Mouse (Mus musculus) stomach, embryonic 16.5 days (tissue): ENCODE measurements at regions not wholly inside any gene's neighbourhood (a gene's known extent, or its start where the extent isn't known, plus 50 kb on each side); places are given as distances from the start of the nearest gene placed in this dataset.
A peak's percentile ranks its signal among the peaks of the same experiment; 100 is the strongest.

Experiments
- ATAC-seq: fragments of 200-750 bp; cut with Nextera tagmentation; 2 replicates; pipeline ENCODE4 v1.8.0; 2017; ENCODE audit warnings: moderate number of reproducible peaks, moderate TSS enrichment; ENCODE audit not compliant: insufficient read depth, low FRiP score
- H3K27ac ChIP-seq: fragments of 300-500 bp; sonication (generic); 2 replicates; pipeline ENCODE4 v1.5.1; 2014; ENCODE audit warnings: low read length
- H3K27me3 ChIP-seq: fragments of 300-500 bp; sonication (generic); 2 replicates; pipeline ENCODE4 v1.6.1; 2014; ENCODE audit warnings: low read length, control low read depth, mixed read lengths; ENCODE audit not compliant: control insufficient read depth, insufficient read depth
- H3K36me3 ChIP-seq: fragments of 300-500 bp; sonication (generic); 2 replicates; pipeline ENCODE4 v1.6.1; 2014; ENCODE audit warnings: low read length; ENCODE audit not compliant: control insufficient read depth, insufficient read depth
- H3K4me1 ChIP-seq: fragments of 300-500 bp; sonication (generic); 2 replicates; pipeline ENCODE4 v1.6.1; 2014; ENCODE audit warnings: low read length, control low read depth, mixed read lengths; ENCODE audit not compliant: control insufficient read depth, insufficient read depth
- H3K4me2 ChIP-seq: fragments of 300-500 bp; sonication (generic); 2 replicates; pipeline ENCODE4 v1.6.1; 2014; ENCODE audit warnings: low read depth, low read length, mixed read lengths
- H3K4me3 ChIP-seq: fragments of 300-500 bp; sonication (generic); replicated peaks from 2 replicates; pipeline ENCODE4 v1.5.1; 2014; ENCODE audit warnings: mild to moderate bottlenecking, low read length
- H3K9ac ChIP-seq: fragments of 300-500 bp; sonication (generic); 2 replicates; pipeline ENCODE4 v1.6.1; 2014; ENCODE audit warnings: low read length
- H3K9me3 ChIP-seq: fragments of 300-500 bp; sonication (generic); replicated peaks from 2 replicates; pipeline ENCODE4 v1.6.1; 2016; ENCODE audit warnings: low read length, control low read depth; ENCODE audit not compliant: control insufficient read depth
- WGBS: fragments of 180-500 bp; shearing (Covaris S2); extraction: QIAGEN DNeasy Blood & Tissue Kit; methylation state at CpG from one replicate; pipeline ENCODE4 v1.1.7; 2014; 5-methylcytosine and 5-hydroxymethylcytosine counted together

GRCm38 (mm10) chr2:134419581-134419980 is 134.6 kb downstream of the Hao1 start:
- Histone ChIP-seq H3K4me1 (no peaks in the 10 kb centered on the region), H3K27ac (no peak overlapping the region), H3K9me3 (no peaks in the 10 kb centered on the region), H3K4me2 (no peak overlapping the region), H3K4me3 (no peak overlapping the region), H3K9ac (no peak overlapping the region), H3K36me3 (no peaks in the 10 kb centered on the region), H3K27me3 (no peaks in the 10 kb centered on the region)
- ATAC-seq, result no peak
- 70% methylated on average over 2 of the region's 2 CpGs for WGBS

- H3K9ac ChIP-seq, result no peak overlapping the region
- H3K27ac ChIP-seq, result no peak overlapping the region
- no peaks in the 10 kb centered on the region for H3K36me3 ChIP-seq
- H3K4me1 ChIP-seq, result no peaks in the 10 kb centered on the region
- WGBS, result 62% methylated on average over 3 of the region's 3 CpGs
- no peaks in the 10 kb centered on the region for H3K9me3 ChIP-seq
- no peak overlapping the region for H3K4me3 ChIP-seq
- no peak for ATAC-seq
- H3K27me3 ChIP-seq, result no peaks in the 10 kb centered on the region
- no peak overlapping the region for H3K4me2 ChIP-seq
Observed at GRCm38 (mm10) chr2:134399564-134399963, 154.6 kb downstream of the Hao1 start.

GRCm38 (mm10) chr2:134393421-134393820 is 160.7 kb downstream of the Hao1 start:
- Histone ChIP-seq H3K4me2 (no peak overlapping the region), H3K36me3 (no peaks in the 10 kb centered on the region), H3K27ac (no peak overlapping the region), H3K27me3 (no peaks in the 10 kb centered on the region), H3K4me1 (no peaks in the 10 kb centered on the region), H3K4me3 (no peak overlapping the region), H3K9ac (no peak overlapping the region), H3K9me3 (no peaks in the 10 kb centered on the region)
- ATAC-seq, result no peak
- 80% methylated on average over 3 of the region's 3 CpGs for WGBS

GRCm38 (mm10) chr2:134375116-134375515 is 179.1 kb downstream of the Hao1 start:
- Histone ChIP-seq H3K4me1 (no peaks in the 10 kb centered on the region), H3K4me2 (no peak overlapping the region)
- 64% methylated on average over 2 of the region's 2 CpGs for WGBS

DNA sequence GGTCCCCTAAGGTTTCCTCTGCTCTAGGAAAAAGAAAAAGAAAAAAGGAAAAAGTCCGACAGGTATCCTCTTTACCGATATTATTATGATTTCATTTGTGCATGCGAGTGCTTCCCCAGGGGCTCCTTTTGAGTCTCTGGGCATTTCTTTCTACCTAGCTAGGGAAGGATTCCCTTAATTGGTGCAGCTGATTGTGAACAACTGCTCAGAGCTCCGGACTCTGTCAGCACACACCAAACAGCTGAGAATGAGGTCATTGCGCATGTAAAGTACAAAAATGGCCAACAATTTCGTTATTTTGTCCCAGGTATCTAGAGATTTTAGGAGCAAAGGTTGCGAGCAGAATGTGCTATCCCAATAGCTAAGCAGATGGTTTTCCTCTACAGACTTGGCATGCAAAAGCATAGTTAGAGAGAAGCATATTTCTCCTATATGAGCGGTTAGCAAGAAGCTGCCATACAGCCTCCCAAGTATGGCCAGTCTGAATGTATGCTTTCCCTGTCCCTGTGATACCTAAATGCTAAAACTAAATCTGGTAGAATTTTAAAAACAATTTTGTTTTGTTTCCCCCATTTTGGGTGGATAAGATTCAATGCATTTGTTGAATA is 203.2 kb downstream of the Hao1 start:
- no peak overlapping the region for H3K4me3 ChIP-seq
- H3K36me3 ChIP-seq, result no peaks in the 10 kb centered on the region
- H3K9me3 ChIP-seq, result no peaks in the 10 kb centered on the region
- H3K4me2 ChIP-seq, result no peak overlapping the region
- no peak overlapping the region for H3K27ac ChIP-seq
- WGBS, result 72% methylated on average over 8 of the region's 8 CpGs
- no peak for ATAC-seq
- no peak overlapping the region for H3K9ac ChIP-seq
- H3K27me3 ChIP-seq, result no peaks in the 10 kb centered on the region
- no peaks in the 10 kb centered on the region for H3K4me1 ChIP-seq

More at GRCm38 (mm10) chr2:134375116-134375515, 179.1 kb downstream of the Hao1 start:
- H3K36me3 ChIP-seq, result no peaks in the 10 kb centered on the region
- H3K27ac ChIP-seq, result no peak overlapping the region
- H3K9me3 ChIP-seq, result no peaks in the 10 kb centered on the region
- no peak overlapping the region for H3K4me3 ChIP-seq
- no peak for ATAC-seq
- no peaks in the 10 kb centered on the region for H3K27me3 ChIP-seq
- H3K9ac ChIP-seq, result no peak overlapping the region

DNA sequence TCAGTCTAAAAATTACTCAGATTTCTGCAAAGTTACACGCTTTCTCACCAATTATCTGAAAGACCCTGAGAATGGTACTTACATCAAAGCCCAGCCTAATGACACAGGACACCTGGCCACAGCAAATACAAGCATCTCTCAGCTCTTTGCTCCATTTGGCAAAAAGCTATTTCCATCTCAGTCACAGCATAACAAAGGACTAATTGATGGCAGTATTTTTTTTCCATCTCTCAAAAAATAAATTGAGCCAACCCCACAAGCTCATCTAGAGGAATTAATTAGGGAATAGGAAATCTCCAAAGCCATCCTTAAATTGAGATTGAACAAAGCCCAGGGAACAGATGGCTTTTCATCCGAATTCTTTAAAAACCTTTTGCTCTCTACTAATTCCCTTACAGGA is 203.7 kb downstream of the Hao1 start:
- H3K9me3 ChIP-seq, result no peaks in the 10 kb centered on the region
- no peaks in the 10 kb centered on the region for H3K36me3 ChIP-seq
- H3K9ac ChIP-seq, result no peak overlapping the region
- no peak for ATAC-seq
- H3K27me3 ChIP-seq, result no peaks in the 10 kb centered on the region
- H3K4me3 ChIP-seq, result no peak overlapping the region
- no peak overlapping the region for H3K27ac ChIP-seq
- WGBS, result 57% methylated on average over 2 of the region's 2 CpGs
- no peaks in the 10 kb centered on the region for H3K4me1 ChIP-seq
- H3K4me2 ChIP-seq, result no peak overlapping the region

- no peaks in the 10 kb centered on the region for H3K27me3 ChIP-seq
- no peak overlapping the region for H3K9ac ChIP-seq
- H3K4me1 ChIP-seq, result no peaks in the 10 kb centered on the region
- no peaks in the 10 kb centered on the region for H3K36me3 ChIP-seq
- WGBS, result 72% methylated on average over 6 of the region's 6 CpGs
- H3K4me2 ChIP-seq, result no peak overlapping the region
- no peak overlapping the region for H3K4me3 ChIP-seq
- H3K27ac ChIP-seq, result no peak overlapping the region
- no peaks in the 10 kb centered on the region for H3K9me3 ChIP-seq
- no peak for ATAC-seq
Observed at GRCm38 (mm10) chr2:134342515-134343140, 211.5 kb downstream of the Hao1 start.

DNA sequence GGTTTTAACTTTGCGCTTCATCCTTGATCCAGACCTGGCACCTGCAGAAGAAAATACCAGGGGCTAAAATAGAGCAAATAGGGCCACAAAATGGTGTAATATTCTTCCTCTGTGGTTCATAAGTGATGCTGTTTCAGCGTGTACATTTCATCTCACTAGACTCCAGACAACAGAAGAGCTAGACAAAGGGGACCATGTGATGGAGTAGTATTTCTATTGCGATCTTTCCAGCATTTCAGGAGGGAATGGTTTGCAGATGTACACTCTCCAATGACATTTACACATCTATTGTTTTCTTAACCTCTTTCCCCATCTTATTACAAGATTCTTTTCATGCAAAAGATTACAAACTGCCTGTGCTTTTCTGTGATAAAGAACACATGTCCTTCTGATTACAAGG is 246.1 kb downstream of the Hao1 start:
- Histone ChIP-seq H3K9me3 (no peaks in the 10 kb centered on the region), H3K4me1 (no peaks in the 10 kb centered on the region), H3K27me3 (no peaks in the 10 kb centered on the region), H3K36me3 (no peaks in the 10 kb centered on the region), H3K27ac (no peak overlapping the region), H3K4me2 (no peak overlapping the region), H3K4me3 (no peak overlapping the region), H3K9ac (no peak overlapping the region)
- 60% methylated on average over 3 of the region's 3 CpGs for WGBS
- peak; percentile 40; the same call in 1 of the 2 replicates for ATAC-seq

- H3K4me2 ChIP-seq, result no peak overlapping the region
- H3K36me3 ChIP-seq, result no peaks in the 10 kb centered on the region
- H3K4me1 ChIP-seq, result no peaks in the 10 kb centered on the region
- WGBS, result 77% methylated on average over 2 of the region's 2 CpGs
- H3K27ac ChIP-seq, result no peak overlapping the region
- no peaks in the 10 kb centered on the region for H3K9me3 ChIP-seq
- no peak overlapping the region for H3K4me3 ChIP-seq
- H3K9ac ChIP-seq, result no peak overlapping the region
- H3K27me3 ChIP-seq, result no peaks in the 10 kb centered on the region
- no peak for ATAC-seq
Observed at GRCm38 (mm10) chr2:134290126-134290691, 264.0 kb downstream of the Hao1 start.
